Mouse (Mus musculus): ENCODE measurements around the gene Olfr202.

DNA sequence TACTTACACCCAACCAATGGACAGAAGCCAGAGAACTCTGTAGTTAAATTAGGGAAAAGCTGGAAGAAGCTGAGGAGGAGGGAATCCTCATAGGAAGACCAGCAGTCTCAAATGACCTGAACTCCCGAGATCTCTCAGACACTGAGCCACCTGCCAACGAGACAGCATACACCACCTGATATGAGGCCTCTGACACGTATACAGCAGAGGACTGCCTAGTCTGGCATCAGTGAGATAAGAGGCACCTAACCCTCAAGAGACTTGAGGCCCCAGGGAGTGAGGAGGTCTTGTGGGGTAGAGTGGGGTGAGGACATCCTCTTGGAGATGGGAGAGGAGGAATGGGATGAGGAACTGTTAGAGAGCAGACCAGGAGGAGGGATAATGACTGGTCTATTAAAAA is 6.1 kb downstream of the Olfr202 start:
- TF ChIP-seq CTCF (IDR thresholded peaks at IDR 0.05) (no peak), POLR2A (IDR thresholded peaks at IDR 0.05; ENCODE audit: insufficient read depth, low read depth, low read length) (no peak), EP300 (IDR thresholded peaks at IDR 0.05; ENCODE audit: insufficient read depth, low read depth, low read length) (no peak)

Data from heart, adult 2 months (tissue).